Mouse (Mus musculus): ENCODE measurements around the gene Tpk1.

The Tpk1 gene

GRCm38 (mm10) chr6:43442191-43442590 lies 223.9 kb downstream of the Tpk1 start:
- DNase-seq (ENCODE audit: low read depth, low spot score), result no peak

- no peak for DNase-seq (ENCODE audit: low read depth, low spot score)
These were observed 230.0 kb downstream of the Tpk1 start for GRCm38 (mm10) chr6:43435987-43436541.

- DNase-seq (ENCODE audit: low read depth, low spot score), result no peak
These were observed 231.7 kb downstream of the Tpk1 start for GRCm38 (mm10) chr6:43434365-43434764.

GRCm38 (mm10) chr6:43424978-43425377 lies 241.1 kb downstream of the Tpk1 start:
- DNase-seq (ENCODE audit: low read depth, low spot score), result no peak

- DNase-seq (ENCODE audit: low read depth, low spot score), result no peak
These were observed 245.6 kb downstream of the Tpk1 start for GRCm38 (mm10) chr6:43420358-43420979.

GRCm38 (mm10) chr6:43408949-43409348 lies 257.1 kb downstream of the Tpk1 start:
- DNase-seq (ENCODE audit: low read depth, low spot score), result no peak

- no peak for DNase-seq (ENCODE audit: low read depth, low spot score)
These were observed 263.0 kb downstream of the Tpk1 start for GRCm38 (mm10) chr6:43403076-43403475.

GRCm38 (mm10) chr6:43402219-43402997 lies 263.7 kb downstream of the Tpk1 start:
- no peak for DNase-seq (ENCODE audit: low read depth, low spot score)

GRCm38 (mm10) chr6:43396426-43396825 lies 269.7 kb downstream of the Tpk1 start:
- no peak for DNase-seq (ENCODE audit: low read depth, low spot score)

GRCm38 (mm10) chr6:43395538-43395937 lies 270.5 kb downstream of the Tpk1 start:
- no peak for DNase-seq (ENCODE audit: low read depth, low spot score)

GRCm38 (mm10) chr6:43391358-43391757 lies 274.7 kb downstream of the Tpk1 start:
- DNase-seq (ENCODE audit: low read depth, low spot score), result no peak

- no peak for DNase-seq (ENCODE audit: low read depth, low spot score)
These were observed 278.8 kb downstream of the Tpk1 start for GRCm38 (mm10) chr6:43387273-43387672.

- DNase-seq (ENCODE audit: low read depth, low spot score), result no peak
These were observed 281.2 kb downstream of the Tpk1 start for GRCm38 (mm10) chr6:43384841-43385240.

- no peak for DNase-seq (ENCODE audit: low read depth, low spot score)
These were observed 281.8 kb downstream of the Tpk1 start for GRCm38 (mm10) chr6:43384304-43384703.

- no peak for DNase-seq (ENCODE audit: low read depth, low spot score)
These were observed 283.3 kb downstream of the Tpk1 start for GRCm38 (mm10) chr6:43382750-43383149.

- DNase-seq (ENCODE audit: low read depth, low spot score), result peak; percentile 38
These were observed 283.8 kb downstream of the Tpk1 start for GRCm38 (mm10) chr6:43382284-43382683.

- no peak for DNase-seq (ENCODE audit: low read depth, low spot score)
These were observed 292.9 kb downstream of the Tpk1 start for GRCm38 (mm10) chr6:43373206-43373605.

- DNase-seq (ENCODE audit: low read depth, low spot score), result no peak
These were observed 298.6 kb downstream of the Tpk1 start for GRCm38 (mm10) chr6:43367434-43367945.

- DNase-seq (ENCODE audit: low read depth, low spot score), result no peak
These were observed 299.1 kb downstream of the Tpk1 start for GRCm38 (mm10) chr6:43366952-43367351.

GRCm38 (mm10) chr6:43363917-43364316 lies 302.2 kb downstream of the Tpk1 start:
- no peak for DNase-seq (ENCODE audit: low read depth, low spot score)

GRCm38 (mm10) chr6:43363291-43363820 lies 302.7 kb downstream of the Tpk1 start:
- no peak for DNase-seq (ENCODE audit: low read depth, low spot score)

GRCm38 (mm10) chr6:43361248-43361647 lies 304.8 kb downstream of the Tpk1 start:
- no peak for DNase-seq (ENCODE audit: low read depth, low spot score)

Data from ES-CJ7 (cell line).